Mouse (Mus musculus) embryo, embryonic 10.5 days (tissue): Measurements from ENCODE around the gene Ccdc7b.
"Not testable (repeated sequence)": the region's sequence is repeated elsewhere in the genome, so short reads cannot be mapped to it uniquely, and the experiment has no call there.

Experiments
- DNase-seq: peaks from one replicate; pipeline ENCODE4 v3.0.0-alpha.2; 2015; ENCODE audit warnings: low spot score

Gene Ccdc7b

GRCm38 (mm10) chr8:129066834-129067233 is at the start of gene Ccdc7b:
Gene Ccdc7b, plus strand, starts transcription at chr8:129067134.
- DNase-seq = not testable (repeated sequence)

GRCm38 (mm10) chr8:129065417-129065816 is 1.5 kb upstream of the Ccdc7b start, which contains the start of gene Ccdc7a:
Gene Ccdc7a, minus strand, starts transcription at chr8:129065517.
- DNase-seq = not testable (repeated sequence)

DNA sequence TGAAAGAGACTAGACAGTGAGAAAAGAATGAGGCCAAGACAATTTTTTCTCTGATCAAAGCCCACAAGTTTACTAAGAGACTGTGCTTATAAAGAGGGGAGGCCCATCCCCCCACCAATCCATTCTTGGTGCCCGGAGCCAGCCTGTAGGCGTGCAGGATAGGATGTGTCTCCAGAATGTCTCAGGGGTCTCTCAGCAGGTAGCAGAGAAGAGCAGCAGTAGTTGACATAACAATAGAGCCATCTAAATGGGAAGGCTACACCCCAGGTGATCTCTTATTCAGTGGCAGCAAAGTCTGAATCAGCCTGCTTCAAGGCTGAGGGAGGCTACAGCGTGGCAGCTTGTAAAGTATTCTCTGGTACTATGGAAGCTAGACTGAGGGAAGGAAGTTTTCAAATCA is 48.8 kb downstream of the Ccdc7b start:
- not testable (repeated sequence) for DNase-seq

DNA sequence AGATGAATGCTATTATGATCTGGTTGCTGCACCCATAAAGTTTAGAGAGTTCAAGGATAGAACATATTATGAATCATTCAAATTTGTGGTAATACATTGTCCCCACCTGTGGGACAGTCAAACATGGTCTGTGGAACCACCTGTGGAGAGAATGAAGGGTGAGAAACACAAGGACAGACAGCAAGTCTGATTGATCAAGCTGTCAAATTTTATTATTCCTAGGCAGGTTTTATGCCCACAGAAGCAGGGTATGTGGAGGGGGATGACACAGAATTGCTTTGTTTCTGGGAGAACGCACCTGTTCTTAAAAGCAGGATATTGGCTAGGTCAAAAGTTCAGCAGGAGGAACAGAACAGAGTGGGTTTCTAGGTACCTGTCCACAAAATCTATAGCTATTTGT is 64.6 kb downstream of the Ccdc7b start, which contains the start of gene Gm10999:
TSS of gene Gm10999 (minus strand) at position 101 of the 400 bp plus-strand sequence.
- DNase-seq = no peak

DNA sequence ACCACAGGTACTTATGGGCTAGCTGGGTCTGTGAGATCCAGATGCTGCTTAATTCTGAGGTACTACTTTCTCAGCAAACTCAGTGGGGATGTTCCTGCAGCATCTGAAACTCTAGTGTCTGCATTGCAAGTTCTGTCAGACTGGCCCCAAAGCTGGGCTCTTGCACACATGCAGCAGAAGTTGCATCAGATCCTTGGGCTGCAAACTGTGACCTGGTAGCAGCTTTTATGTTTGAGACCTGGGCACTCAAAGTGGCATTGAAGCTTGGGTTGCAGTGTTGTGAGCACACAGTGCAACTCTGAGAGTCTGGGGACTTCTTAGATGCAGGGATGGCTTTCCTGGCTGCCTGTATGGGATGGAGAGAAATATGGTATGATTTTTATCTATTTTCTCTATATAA is 66.5 kb downstream of the Ccdc7b start:
- no peak for DNase-seq
